Mouse (Mus musculus) stomach, postnatal 0 days (tissue): ENCODE data around the gene C1ql4. TPM values are rescaled to one million over a fixed set of nuclear protein-coding genes. Genes with fewer than 3 reads are reported as not detected.

ENCODE experiments used
- ATAC-seq: fragments of 200-750 bp; cut with Nextera tagmentation; 2 replicates; pipeline ENCODE4 v1.8.0; 2017; ENCODE audit not compliant: low FRiP score, low TSS enrichment
- DNase-seq: peaks from one replicate; pipeline ENCODE4 v3.0.0-alpha.2; 2016; ENCODE audit warnings: low spot score
- H3K27ac ChIP-seq: fragments of 300-500 bp; sonication (generic); replicated peaks from 2 replicates; pipeline ENCODE4 v1.5.1; 2014; ENCODE audit warnings: mild to moderate bottlenecking, control low read depth
- H3K27me3 ChIP-seq: fragments of 300-500 bp; sonication (generic); 2 replicates; pipeline ENCODE4 v1.6.1; 2014; ENCODE audit warnings: low read length; ENCODE audit not compliant: control insufficient read depth, insufficient read depth
- H3K36me3 ChIP-seq: fragments of 300-500 bp; sonication (generic); 2 replicates; pipeline ENCODE4 v1.6.1; 2014; ENCODE audit warnings: low read length, mixed read lengths; ENCODE audit not compliant: control insufficient read depth, insufficient read depth
- H3K4me1 ChIP-seq: fragments of 300-500 bp; sonication (generic); replicated peaks from 2 replicates; pipeline ENCODE4 v1.6.1; 2014; ENCODE audit warnings: antibody characterized with exemption; ENCODE audit not compliant: control insufficient read depth, insufficient read depth
- H3K4me2 ChIP-seq: fragments of 300-500 bp; sonication (generic); replicated peaks from 2 replicates; pipeline ENCODE4 v1.6.1; 2014; ENCODE audit warnings: low read depth, mild to moderate bottlenecking, control low read depth, moderate library complexity
- H3K4me3 ChIP-seq: fragments of 300-500 bp; sonication (generic); 2 replicates; pipeline ENCODE4 v1.5.1; 2014; ENCODE audit warnings: low read depth, low read length, control low read depth
- H3K9ac ChIP-seq: fragments of 300-500 bp; sonication (generic); 2 replicates; pipeline ENCODE4 v1.6.1; 2014; ENCODE audit warnings: mild to moderate bottlenecking, low read length, control low read depth, mixed read lengths
- H3K9me3 ChIP-seq: fragments of 300-500 bp; sonication (generic); 2 replicates; pipeline ENCODE4 v1.6.1; 2016; ENCODE audit warnings: low read length; ENCODE audit not compliant: control insufficient read depth
- CTCF ChIP-seq: IDR thresholded peaks from 2 replicates; pipeline ENCODE4 v1.5.1; 2016; ENCODE audit warnings: antibody characterized with exemption, low read depth, mild to moderate bottlenecking, moderate library complexity
- EP300 ChIP-seq: optimal IDR thresholded peaks from 2 replicates; pipeline ENCODE3; 2016; ENCODE audit warnings: antibody characterized with exemption
- whole genome bisulfite sequencing: fragments of 180-500 bp; shearing (Covaris S2); extraction: QIAGEN DNeasy Blood & Tissue Kit; methylation state at CpG from one replicate; pipeline ENCODE4 v1.1.7; 2014; 5-methylcytosine and 5-hydroxymethylcytosine counted together
- polyA plus RNA-seq: library from polyadenylated mRNA; unstranded; fragments of >200 nt; fragmentation: Nextera tagmentation; extraction: Ambion mirVana; gene quantifications from 2 replicates; pipeline ENCODE4 v1.2.1, GENCODE M21; 2015

The C1ql4 gene
- polyA plus RNA-seq, 1 experiment from 2014 or later: not detected

GRCm38 (mm10) chr15:99126081-99126815, 38.6 kb upstream of the C1ql4 start:
- peak overlapping the region; percentile 93 for H3K9ac ChIP-seq
- peak overlapping the region; percentile 83 for H3K4me2 ChIP-seq
- no peaks in the 10 kb centered on the region for H3K36me3 ChIP-seq
- TF ChIP-seq EP300 (no peak), CTCF (no peak)
- WGBS: under 1% methylated on average over 92 of the region's 115 CpGs
- H3K27ac ChIP-seq: peak overlapping the region; percentile 94
- H3K27me3 ChIP-seq: no peaks in the 10 kb centered on the region
- ATAC-seq: peak; percentile 84
- no peaks in the 10 kb centered on the region; the same call in 1 of the 2 replicates for H3K4me1 ChIP-seq
- H3K4me3 ChIP-seq: peak overlapping the region; percentile 83
- DNase-seq: peak; percentile 86
- no peaks in the 10 kb centered on the region for H3K9me3 ChIP-seq

GRCm38 (mm10) chr15:99125711-99126080, 38.1 kb upstream of the C1ql4 start, which contains the start of gene Spats2:
TSS of gene Spats2 (plus strand) at chr15:99125916.
- Histone ChIP-seq H3K4me2 (peak within 1 kb of the TSS; percentile 83), H3K27me3 (no peaks in the 10 kb centered on the region), H3K4me3 (peak within 1 kb of the TSS; percentile 83), H3K9ac (peak within 1 kb of the TSS; percentile 93), H3K9me3 (no peaks in the 10 kb centered on the region), H3K4me1 (no peaks in the 10 kb centered on the region; the same call in 1 of the 2 replicates), H3K27ac (peak within 1 kb of the TSS; percentile 94), H3K36me3 (no peaks in the 10 kb centered on the region)
- ATAC-seq (no peak), DNase-seq (no peak)
- TF ChIP-seq EP300 (no peak), CTCF (no peak)
- WGBS: under 1% methylated on average over 12 of the region's 12 CpGs

DNA sequence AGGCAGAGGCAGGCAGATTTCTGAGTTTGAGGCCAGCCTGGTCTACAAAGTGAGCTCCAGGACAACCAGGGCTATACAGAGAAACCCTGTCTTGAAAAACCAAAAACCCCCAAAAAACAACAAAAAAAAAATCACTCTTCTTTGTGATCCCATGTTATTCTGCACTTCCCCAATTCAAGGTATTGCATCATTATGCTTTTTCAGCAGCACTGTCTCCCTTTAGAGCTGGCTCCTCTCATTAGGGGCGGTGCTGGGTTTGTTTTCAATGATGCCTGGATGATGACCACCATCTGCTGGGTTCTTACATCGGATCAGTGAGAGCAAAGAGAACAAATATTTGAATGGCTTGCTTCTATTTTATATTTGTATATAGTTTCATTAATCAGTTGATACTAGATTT, 35.0 kb upstream of the C1ql4 start:
- H3K4me1 ChIP-seq: no peaks in the 10 kb centered on the region; the same call in 1 of the 2 replicates
- H3K4me2 ChIP-seq: no peak overlapping the region
- H3K27me3 ChIP-seq: no peaks in the 10 kb centered on the region
- 52% methylated on average over 2 of the region's 2 CpGs for WGBS
- TF ChIP-seq CTCF (no peak), EP300 (no peak)
- no peak overlapping the region for H3K4me3 ChIP-seq
- no peaks in the 10 kb centered on the region for H3K9me3 ChIP-seq
- DNase-seq: no peak
- no peaks in the 10 kb centered on the region for H3K36me3 ChIP-seq
- no peak overlapping the region for H3K9ac ChIP-seq
- H3K27ac ChIP-seq: no peak overlapping the region
- ATAC-seq: no peak

DNA sequence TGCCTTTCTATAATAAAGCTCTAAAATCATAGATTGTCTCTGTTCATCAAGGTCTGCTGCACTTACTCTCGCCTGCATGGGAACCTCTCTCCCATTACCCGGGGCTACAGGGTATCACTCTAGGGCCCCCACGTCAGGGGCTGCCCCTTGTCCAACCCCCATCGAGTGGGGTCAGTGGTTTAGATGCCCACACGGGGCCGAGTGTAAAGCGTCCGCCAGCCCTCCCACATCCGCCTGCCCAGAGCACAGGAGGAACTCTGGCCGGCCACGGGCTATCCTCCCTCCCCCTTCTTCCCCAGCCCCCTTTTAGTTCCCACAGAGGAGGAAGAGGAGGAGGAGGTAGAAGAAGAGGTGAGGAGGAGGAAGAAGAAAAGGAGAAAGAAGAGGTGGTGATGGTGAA, 33.2 kb upstream of the C1ql4 start:
- no peak for TF ChIP-seq EP300
- no peak for TF ChIP-seq CTCF
- H3K36me3 ChIP-seq: no peaks in the 10 kb centered on the region
- 24% methylated on average over 11 of the region's 11 CpGs for WGBS
- H3K27ac ChIP-seq: no peak overlapping the region
- no peak overlapping the region for H3K4me3 ChIP-seq
- H3K27me3 ChIP-seq: no peaks in the 10 kb centered on the region
- no peaks in the 10 kb centered on the region for H3K4me1 ChIP-seq
- no peak overlapping the region for H3K9ac ChIP-seq
- ATAC-seq: no peak
- no peaks in the 10 kb centered on the region for H3K9me3 ChIP-seq
- DNase-seq: no peak
- H3K4me2 ChIP-seq: no peak overlapping the region

GRCm38 (mm10) chr15:99116539-99116938, 28.9 kb upstream of the C1ql4 start:
- DNase-seq: no peak
- WGBS: 45% methylated on average over 11 of the region's 11 CpGs

GRCm38 (mm10) chr15:99115065-99115423, 27.4 kb upstream of the C1ql4 start:
- no peaks in the 10 kb centered on the region for H3K4me1 ChIP-seq
- H3K36me3 ChIP-seq: no peaks in the 10 kb centered on the region
- ATAC-seq (no peak), DNase-seq (no peak)
- no peak overlapping the region for H3K27ac ChIP-seq
- H3K4me2 ChIP-seq: no peak overlapping the region
- no peak overlapping the region for H3K4me3 ChIP-seq
- H3K9ac ChIP-seq: no peak overlapping the region
- H3K9me3 ChIP-seq: no peaks in the 10 kb centered on the region
- no peaks in the 10 kb centered on the region for H3K27me3 ChIP-seq
- TF ChIP-seq EP300: no peak
- no peak for TF ChIP-seq CTCF
- 74% methylated on average over 7 of the region's 7 CpGs for WGBS

More at GRCm38 (mm10) chr15:99116539-99116938, 28.9 kb upstream of the C1ql4 start:
- H3K9me3 ChIP-seq: no peaks in the 10 kb centered on the region
- H3K4me2 ChIP-seq: no peak overlapping the region
- H3K27me3 ChIP-seq: no peaks in the 10 kb centered on the region
- H3K4me1 ChIP-seq: no peaks in the 10 kb centered on the region
- TF ChIP-seq EP300: no peak
- TF ChIP-seq CTCF: no peak
- no peak overlapping the region for H3K9ac ChIP-seq
- H3K27ac ChIP-seq: no peak overlapping the region
- ATAC-seq: no peak
- H3K4me3 ChIP-seq: no peak overlapping the region
- no peaks in the 10 kb centered on the region for H3K36me3 ChIP-seq
